Mouse (Mus musculus) stomach, postnatal 0 days (tissue): ENCODE results near the gene Tmem41a.

Source experiments
- CTCF ChIP-seq: IDR thresholded peaks from 2 replicates; pipeline ENCODE4 v1.5.1; 2016; ENCODE audit warnings: antibody characterized with exemption, low read depth, mild to moderate bottlenecking, moderate library complexity
- EP300 ChIP-seq: optimal IDR thresholded peaks from 2 replicates; pipeline ENCODE3; 2016; ENCODE audit warnings: antibody characterized with exemption

DNA sequence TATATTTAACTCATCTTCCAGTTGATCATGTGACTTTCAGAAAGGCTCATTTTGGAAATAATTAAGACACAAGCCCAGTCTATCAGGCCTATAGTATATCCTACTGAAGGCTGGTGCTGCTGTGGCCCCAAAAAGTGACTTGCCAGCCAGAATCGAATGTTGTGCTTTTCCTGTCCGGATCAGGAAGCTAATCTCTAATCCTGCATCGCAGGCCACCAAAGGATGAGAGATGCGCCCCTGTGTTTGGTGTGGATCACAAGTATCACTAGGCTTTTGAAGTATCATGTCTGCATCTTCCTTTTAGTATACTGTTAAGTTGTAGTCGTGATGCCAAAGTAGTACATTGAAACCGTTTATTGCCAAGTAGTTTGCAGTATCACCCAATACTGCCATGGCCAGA, 53.5 kb downstream of the Tmem41a start:
- no peak for TF ChIP-seq CTCF
- TF ChIP-seq EP300, result no peak
